Mouse (Mus musculus): ENCODE data around the gene Aif1. TPM values are rescaled to one million over a fixed set of nuclear protein-coding genes. Genes with fewer than 3 reads are reported as not detected.

The Aif1 gene
- total RNA-seq, 1 experiment from 2014 or later: 8.0 TPM

DNA sequence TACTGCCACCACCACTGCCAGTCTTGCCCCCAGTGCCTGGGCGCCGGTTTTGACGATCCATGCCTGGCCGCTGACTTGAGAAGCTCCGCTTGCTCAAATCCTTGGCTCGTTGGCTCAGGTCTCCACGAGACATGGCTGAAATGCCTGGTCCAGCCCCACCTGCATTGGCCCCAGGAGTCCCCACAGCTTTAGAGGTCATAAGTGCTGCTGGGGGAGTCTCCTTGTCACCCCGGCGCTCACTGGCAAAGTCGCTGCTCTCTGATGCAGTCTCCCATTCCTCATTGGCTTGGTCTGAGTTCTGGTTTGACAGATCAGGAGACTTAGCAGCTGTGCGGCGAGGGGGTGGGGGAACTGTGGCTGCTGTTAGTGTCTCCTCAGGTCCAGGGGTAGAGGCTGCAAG is 20.4 kb downstream of the Aif1 start:
- ATAC-seq (ENCODE audit: extremely low read depth, insufficient number of reproducible peaks, low FRiP score, poor library complexity, severe bottlenecking): no peak

GRCm38 (mm10) chr17:35154616-35155015 is 21.3 kb downstream of the Aif1 start:
- no peak for ATAC-seq (ENCODE audit: extremely low read depth, insufficient number of reproducible peaks, low FRiP score, poor library complexity, severe bottlenecking)

GRCm38 (mm10) chr17:35153931-35154330 is 21.9 kb downstream of the Aif1 start:
- no peak for ATAC-seq (ENCODE audit: extremely low read depth, insufficient number of reproducible peaks, low FRiP score, poor library complexity, severe bottlenecking)

GRCm38 (mm10) chr17:35153077-35153476 is 22.8 kb downstream of the Aif1 start:
- ATAC-seq (ENCODE audit: extremely low read depth, insufficient number of reproducible peaks, low FRiP score, poor library complexity, severe bottlenecking): no peak

GRCm38 (mm10) chr17:35152121-35152520 is 23.7 kb downstream of the Aif1 start:
- ATAC-seq (ENCODE audit: extremely low read depth, insufficient number of reproducible peaks, low FRiP score, poor library complexity, severe bottlenecking): no peak

DNA sequence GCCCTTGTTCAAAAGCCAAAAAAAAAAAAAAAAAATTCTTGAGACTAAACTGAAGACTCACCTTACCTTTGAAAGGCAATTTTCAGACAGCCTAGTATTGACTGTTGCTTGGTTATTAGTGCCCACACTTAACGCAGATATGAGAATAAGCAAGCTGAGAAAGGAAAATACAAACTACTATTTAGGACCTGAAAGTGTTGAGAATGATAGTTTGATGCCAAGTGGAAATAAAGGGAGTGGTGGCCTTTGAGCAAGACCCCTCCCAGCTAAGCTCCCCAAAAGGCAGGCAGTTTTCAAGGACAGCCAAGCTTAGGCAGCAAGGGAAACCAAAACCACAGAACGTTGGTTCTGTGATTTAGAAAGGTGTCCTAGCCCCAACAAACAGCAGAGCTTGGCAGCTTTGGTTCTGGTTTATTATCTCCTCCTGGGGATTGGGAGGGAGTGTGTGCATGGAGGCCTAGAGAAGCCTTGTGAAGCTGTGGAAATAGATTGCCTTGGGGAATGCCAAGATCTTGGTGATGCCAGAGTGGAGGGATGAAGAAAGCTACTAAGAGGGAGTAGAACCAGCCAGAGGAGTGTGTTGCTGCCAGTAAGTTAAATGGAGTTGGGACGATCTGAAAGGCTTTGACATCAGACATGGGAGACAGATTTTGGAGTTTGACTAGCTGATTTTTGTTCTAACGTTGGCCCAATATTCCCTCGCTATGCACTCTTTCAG is 27.8 kb downstream of the Aif1 start:
- no peak for ATAC-seq (ENCODE audit: extremely low read depth, insufficient number of reproducible peaks, low FRiP score, poor library complexity, severe bottlenecking)

DNA sequence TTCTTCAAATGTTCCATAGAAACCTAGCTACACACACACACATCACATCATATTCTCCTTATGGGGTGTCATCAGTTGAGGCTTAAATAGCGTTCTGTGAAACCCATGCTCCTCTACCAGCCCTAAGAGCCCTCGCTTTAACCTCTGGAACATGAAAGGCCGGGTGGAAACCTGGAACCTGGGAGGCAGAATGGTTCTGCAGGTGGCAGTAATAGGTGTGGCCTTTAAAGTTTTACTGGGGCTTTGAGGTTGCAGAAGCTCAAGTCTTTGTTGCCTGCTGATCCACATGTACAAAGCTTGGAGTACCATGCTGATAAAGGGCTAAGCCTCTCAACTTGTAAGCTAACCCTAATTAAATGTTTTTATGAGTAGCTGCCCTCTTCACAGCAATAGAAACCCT is 28.5 kb downstream of the Aif1 start:
- ATAC-seq (ENCODE audit: extremely low read depth, insufficient number of reproducible peaks, low FRiP score, poor library complexity, severe bottlenecking): no peak

- no peak for ATAC-seq (ENCODE audit: extremely low read depth, insufficient number of reproducible peaks, low FRiP score, poor library complexity, severe bottlenecking)
These were observed 29.7 kb downstream of the Aif1 start for GRCm38 (mm10) chr17:35146139-35146538.

DNA sequence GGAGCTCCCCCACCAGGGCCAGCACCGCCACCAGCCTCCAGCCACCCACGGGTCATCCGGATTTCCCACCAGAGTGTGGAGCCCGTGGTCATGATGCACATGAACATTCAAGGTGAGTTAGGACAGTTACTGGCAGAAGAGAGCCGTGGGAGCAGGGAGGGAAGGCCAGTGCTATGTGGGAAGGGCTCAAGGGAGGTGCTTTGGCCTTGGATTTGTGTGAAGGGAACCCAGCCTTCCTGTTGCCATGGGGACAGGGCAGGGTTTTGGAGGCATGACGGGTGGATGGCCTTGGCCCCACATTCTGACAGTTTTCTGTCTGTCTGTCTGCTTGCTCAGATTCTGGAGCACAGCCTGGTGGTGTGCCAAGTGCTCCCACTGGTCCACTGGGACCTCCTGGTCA is 33.9 kb downstream of the Aif1 start:
- no peak for ATAC-seq (ENCODE audit: extremely low read depth, insufficient number of reproducible peaks, low FRiP score, poor library complexity, severe bottlenecking)

DNA sequence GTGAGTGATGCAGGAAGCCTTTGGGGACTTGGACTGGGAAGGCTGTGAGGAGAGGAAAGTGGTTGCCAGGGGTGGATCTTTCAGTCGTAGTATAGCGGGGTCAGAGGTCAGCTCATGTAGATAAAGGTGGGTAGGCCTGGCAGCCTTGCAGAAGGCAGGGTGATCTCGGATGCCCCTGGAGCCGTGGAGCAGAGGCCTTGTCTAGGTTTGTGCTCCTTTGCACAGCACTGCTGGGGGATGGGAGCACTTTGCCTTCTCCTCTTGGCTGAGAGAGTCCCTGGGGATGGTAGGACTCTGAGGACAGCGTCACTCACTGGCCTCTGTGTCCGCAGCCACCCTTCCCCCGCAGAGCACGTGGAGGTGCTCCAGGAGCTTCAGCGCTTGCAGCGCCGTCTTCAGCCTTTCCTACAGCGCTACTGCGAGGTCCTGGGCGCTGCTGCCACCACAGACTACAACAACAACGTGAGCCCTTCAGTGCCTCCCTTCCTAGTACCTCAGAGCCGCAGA is 35.3 kb downstream of the Aif1 start:
- ATAC-seq (ENCODE audit: extremely low read depth, insufficient number of reproducible peaks, low FRiP score, poor library complexity, severe bottlenecking): no peak

GRCm38 (mm10) chr17:35139269-35139668 is 36.6 kb downstream of the Aif1 start:
- ATAC-seq (ENCODE audit: extremely low read depth, insufficient number of reproducible peaks, low FRiP score, poor library complexity, severe bottlenecking): no peak

DNA sequence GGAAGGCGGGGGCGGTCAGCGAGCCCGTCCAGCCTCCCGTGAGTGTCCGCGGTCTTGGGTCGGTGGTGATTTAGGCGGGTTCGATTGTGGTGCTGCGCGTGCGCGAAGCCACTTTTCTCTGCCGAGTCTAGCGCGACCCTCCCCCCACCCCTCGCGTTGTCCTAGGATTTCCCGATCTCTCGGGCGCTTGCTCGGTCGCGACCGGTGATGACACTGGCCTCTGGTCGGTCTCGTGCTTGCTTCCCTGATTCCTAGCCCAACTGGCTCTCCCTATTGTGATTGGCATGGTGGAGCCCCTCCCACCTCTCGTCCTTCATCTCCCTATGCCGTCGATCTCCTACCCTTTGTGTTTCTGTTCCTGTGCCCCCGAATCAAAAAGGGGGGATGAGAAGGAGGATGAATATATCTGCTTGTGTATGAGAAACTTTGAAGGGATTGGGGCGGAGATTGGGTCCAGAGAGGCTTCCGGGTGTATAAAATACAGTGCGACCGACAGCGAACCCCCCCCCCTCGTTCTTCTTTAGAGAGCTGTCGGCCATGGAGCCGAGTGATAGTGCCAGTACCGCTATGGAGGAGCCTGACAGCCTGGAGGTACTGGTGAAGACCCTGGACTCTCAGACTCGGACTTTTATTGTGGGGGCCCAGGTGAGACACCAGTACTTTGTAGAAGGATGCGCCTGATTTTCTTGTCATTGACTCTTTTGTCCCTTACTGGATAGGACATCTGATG is 40.1 kb downstream of the Aif1 start:
- ATAC-seq (ENCODE audit: extremely low read depth, insufficient number of reproducible peaks, low FRiP score, poor library complexity, severe bottlenecking): 0 out of 2 replicates have a peak, but pooled peaks have one; percentile 2

DNA sequence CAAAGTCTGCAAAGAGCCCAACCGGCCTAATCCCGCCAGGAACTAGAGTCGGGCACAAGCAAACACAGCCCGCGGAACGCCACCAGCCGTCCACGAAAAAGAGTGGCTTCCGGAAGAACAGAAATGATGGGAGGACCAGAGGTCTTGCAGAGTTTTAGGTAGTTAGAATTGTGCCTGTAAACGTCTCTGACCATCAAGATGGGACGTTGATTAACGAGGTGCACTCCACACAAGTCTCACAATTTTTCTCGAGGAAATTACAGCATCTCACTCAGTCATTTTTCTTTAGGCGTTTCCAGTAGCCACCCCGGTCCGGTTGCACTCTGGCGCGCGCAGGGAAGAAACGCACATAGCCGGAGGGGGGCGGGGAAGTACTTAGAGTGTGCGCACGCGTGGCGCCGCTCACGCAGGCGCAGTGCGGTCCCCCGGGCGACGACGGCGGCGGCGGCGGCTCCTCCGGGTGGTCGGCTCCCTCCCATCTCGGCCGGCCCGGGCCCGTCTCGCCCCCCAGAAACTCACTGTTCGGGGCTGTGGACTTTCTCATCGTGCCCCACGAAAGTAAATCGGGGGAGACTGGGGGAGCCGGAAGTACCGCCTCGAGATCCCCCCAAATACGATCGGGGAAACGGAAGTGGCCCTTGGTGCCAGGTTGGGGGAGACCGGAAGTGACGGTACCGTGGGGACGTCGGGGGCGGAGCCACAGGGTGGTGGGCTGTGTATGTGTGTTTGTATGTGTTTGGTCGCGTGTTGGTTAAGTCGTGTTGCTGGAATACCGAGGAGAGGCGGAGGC is 40.9 kb downstream of the Aif1 start, which contains the start of gene Bag6:
Gene Bag6 (plus strand): TSS at position 378 of the 790 bp plus-strand sequence.
- peak; percentile 76 for ATAC-seq (ENCODE audit: extremely low read depth, insufficient number of reproducible peaks, low FRiP score, poor library complexity, severe bottlenecking)

DNA sequence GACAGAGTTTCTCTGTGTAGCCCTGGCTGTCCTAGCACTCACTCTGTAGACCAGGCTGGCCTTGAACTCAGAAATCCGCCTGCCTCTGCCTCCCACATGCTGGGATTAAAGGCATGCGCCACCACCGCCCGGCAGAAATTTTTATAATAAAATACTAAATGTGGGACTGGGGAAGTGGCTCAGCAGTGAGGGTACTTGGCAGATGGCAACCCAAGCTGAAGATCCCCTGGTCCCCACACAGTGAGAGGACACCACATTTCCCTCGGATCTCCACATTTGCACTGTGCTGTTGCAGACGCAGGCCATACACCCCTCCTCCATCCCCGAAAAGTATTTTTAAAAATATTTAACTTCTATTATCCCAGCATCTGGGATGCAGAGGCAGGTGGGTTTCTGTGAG is 42.4 kb downstream of the Aif1 start:
- no peak for ATAC-seq (ENCODE audit: extremely low read depth, insufficient number of reproducible peaks, low FRiP score, poor library complexity, severe bottlenecking)

- no peak for ATAC-seq (ENCODE audit: extremely low read depth, insufficient number of reproducible peaks, low FRiP score, poor library complexity, severe bottlenecking)
These were observed 43.7 kb downstream of the Aif1 start for GRCm38 (mm10) chr17:35132174-35132560.

GRCm38 (mm10) chr17:35131500-35132173 is 44.2 kb downstream of the Aif1 start, which contains the start of gene Apom:
Gene Apom (minus strand): TSS chr17:35132050.
- ATAC-seq (ENCODE audit: extremely low read depth, insufficient number of reproducible peaks, low FRiP score, poor library complexity, severe bottlenecking): no peak

GRCm38 (mm10) chr17:35131038-35131437 is 44.8 kb downstream of the Aif1 start:
- no peak for ATAC-seq (ENCODE audit: extremely low read depth, insufficient number of reproducible peaks, low FRiP score, poor library complexity, severe bottlenecking)

DNA sequence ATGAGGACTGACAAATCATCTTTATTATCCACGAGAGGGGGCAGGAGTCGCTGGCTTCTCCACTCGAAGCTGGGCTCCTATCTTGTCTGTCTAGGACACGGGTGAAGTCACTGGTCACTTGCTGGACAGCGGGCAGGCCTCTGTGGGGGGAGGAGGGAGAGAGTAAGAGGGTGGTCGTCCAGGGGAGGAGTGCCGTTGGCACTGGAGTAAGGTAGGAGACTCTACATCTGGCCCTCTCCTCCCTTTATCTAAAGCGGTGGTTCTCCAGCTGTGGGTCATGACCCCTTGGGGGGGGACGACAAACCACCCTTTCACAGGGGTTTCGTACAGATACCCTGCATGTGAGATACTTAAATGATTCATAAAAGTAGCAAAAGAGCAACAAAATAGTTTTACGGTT is 46.9 kb downstream of the Aif1 start:
- no peak for ATAC-seq (ENCODE audit: extremely low read depth, insufficient number of reproducible peaks, low FRiP score, poor library complexity, severe bottlenecking)

DNA sequence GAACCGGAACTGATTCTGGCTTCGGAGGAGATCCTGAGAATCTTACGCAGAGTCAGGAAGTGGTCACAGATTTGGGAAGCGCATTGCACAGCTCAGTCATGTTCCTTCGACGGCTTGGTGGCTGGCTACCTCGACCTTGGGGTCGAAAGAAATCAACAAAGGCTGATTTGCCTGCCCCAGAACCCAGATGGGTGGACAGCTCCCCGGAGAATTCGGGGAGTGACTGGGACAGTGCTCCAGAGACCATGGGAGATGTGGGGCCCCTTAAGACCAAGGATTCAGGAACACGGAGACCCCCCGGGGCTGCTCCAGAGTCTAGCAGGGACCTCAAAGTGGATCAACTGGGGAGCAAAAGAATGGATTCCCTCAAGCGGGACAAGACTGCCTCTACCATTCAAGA is 48.9 kb downstream of the Aif1 start:
- no peak for ATAC-seq (ENCODE audit: extremely low read depth, insufficient number of reproducible peaks, low FRiP score, poor library complexity, severe bottlenecking)
